Mouse (Mus musculus) spleen, adult 2 months (tissue): ENCODE results near the gene Lrrc31.

Experiments
- CTCF ChIP-seq: fragments of 200-500 bp; IDR thresholded peaks from 2 replicates; pipeline ENCODE4 v1.5.1; 2011; ENCODE audit warnings: mild to moderate bottlenecking, inconsistent platforms; ENCODE audit not compliant: insufficient read depth, insufficient read length, insufficient replicate concordance; ENCODE audit errors: extremely low read depth
- POLR2A ChIP-seq: fragments of 200-500 bp; IDR thresholded peaks from 2 replicates; pipeline ENCODE4 v1.6.1; 2011; ENCODE audit warnings: low read depth, low read length, inconsistent platforms

GRCm38 (mm10) chr3:30741306-30741705 lies 41.7 kb upstream of the Lrrc31 start:
- TF ChIP-seq CTCF = no peak
- TF ChIP-seq POLR2A = no peak
